Mouse (Mus musculus) lung, embryonic 14.5 days (tissue): Measurements from ENCODE around the gene Efna1. TPM values are rescaled to one million over a fixed set of nuclear protein-coding genes. Genes with fewer than 3 reads are reported as not detected.

Experiments
- ATAC-seq: fragments of 200-750 bp; cut with Nextera tagmentation; 2 replicates; pipeline ENCODE4 v1.8.0; 2017; ENCODE audit warnings: mild to moderate bottlenecking, moderate TSS enrichment, moderate library complexity; ENCODE audit not compliant: insufficient read depth
- DNase-seq: peaks from one replicate; pipeline ENCODE4 v3.0.0-alpha.2; 2015
- H3K27ac ChIP-seq: fragments of 300-500 bp; sonication (generic); 2 replicates; pipeline ENCODE4 v1.5.1; 2014; ENCODE audit warnings: low read depth, mild to moderate bottlenecking, moderate library complexity
- H3K27me3 ChIP-seq: fragments of 300-500 bp; sonication (generic); 2 replicates; pipeline ENCODE4 v1.6.1; 2014; ENCODE audit warnings: low read length, control low read depth; ENCODE audit not compliant: insufficient read depth
- H3K36me3 ChIP-seq: fragments of 300-500 bp; sonication (generic); 2 replicates; pipeline ENCODE4 v1.6.1; 2014; ENCODE audit warnings: control low read depth; ENCODE audit not compliant: insufficient read depth
- H3K4me1 ChIP-seq: fragments of 300-500 bp; sonication (generic); 2 replicates; pipeline ENCODE4 v1.6.1; 2014; ENCODE audit warnings: antibody characterized with exemption, control low read depth; ENCODE audit not compliant: insufficient read depth
- H3K4me2 ChIP-seq: fragments of 300-500 bp; sonication (generic); 2 replicates; pipeline ENCODE4 v1.6.1; 2014; ENCODE audit warnings: mild to moderate bottlenecking
- H3K4me3 ChIP-seq: fragments of 300-500 bp; sonication (generic); 2 replicates; pipeline ENCODE4 v1.5.1; 2014; ENCODE audit warnings: low read depth, low read length
- H3K9ac ChIP-seq: fragments of 300-500 bp; sonication (generic); 2 replicates; pipeline ENCODE4 v1.6.1; 2014
- H3K9me3 ChIP-seq: fragments of 300-500 bp; sonication (generic); 2 replicates; pipeline ENCODE4 v1.6.1; 2016; ENCODE audit warnings: low read depth, low read length, control low read depth
- CTCF ChIP-seq: IDR thresholded peaks from 2 replicates; pipeline ENCODE4 v1.5.1; 2016; ENCODE audit warnings: antibody characterized with exemption, low read depth
- WGBS: fragments of 180-500 bp; shearing (Covaris S2); extraction: QIAGEN DNeasy Blood & Tissue Kit; methylation state at CpG from one replicate; pipeline ENCODE4 v1.1.7; 2014; 5-methylcytosine and 5-hydroxymethylcytosine counted together
- polyA plus RNA-seq: library from polyadenylated mRNA; unstranded; fragments of >200 nt; fragmentation: Nextera tagmentation; extraction: Ambion mirVana; gene quantifications from 2 replicates; pipeline ENCODE4 v1.2.1, GENCODE M21; 2014

Gene Efna1
- polyA plus RNA-seq, 1 experiment from 2014 or later: 68.3 TPM

- DNase-seq (no peak), ATAC-seq (no peak)
- WGBS: 13% methylated on average over 8 of the region's 8 CpGs
- peaks cover 15% of the 10 kb centered on the region for H3K36me3 ChIP-seq
- H3K4me3 ChIP-seq: peak overlapping the region; percentile 61
- peak overlapping the region; percentile 92 for H3K4me2 ChIP-seq
- peak overlapping the region; percentile 74 for H3K9ac ChIP-seq
- H3K27ac ChIP-seq: peak overlapping the region; percentile 94
- peaks cover 18% of the 10 kb centered on the region for H3K27me3 ChIP-seq
- TF ChIP-seq CTCF: no peak
- peaks cover 9% of the 10 kb centered on the region; the same call in 1 of the 2 replicates for H3K4me1 ChIP-seq
- no peaks in the 10 kb centered on the region for H3K9me3 ChIP-seq
Measured at GRCm38 (mm10) chr3:89278643-89279042, 2.3 kb downstream of the Efna1 start.

GRCm38 (mm10) chr3:89278107-89278506, 2.8 kb downstream of the Efna1 start:
- peaks cover 18% of the 10 kb centered on the region for H3K27me3 ChIP-seq
- 48% methylated on average over 7 of the region's 7 CpGs for WGBS
- peaks cover 15% of the 10 kb centered on the region for H3K36me3 ChIP-seq
- H3K9me3 ChIP-seq: no peaks in the 10 kb centered on the region
- H3K4me3 ChIP-seq: peak overlapping the region; percentile 61
- peak overlapping the region; percentile 94 for H3K27ac ChIP-seq
- peaks cover 9% of the 10 kb centered on the region; the same call in 1 of the 2 replicates for H3K4me1 ChIP-seq
- DNase-seq (peak; percentile 51), ATAC-seq (no peak)
- peak overlapping the region; percentile 92 for H3K4me2 ChIP-seq
- no peak for TF ChIP-seq CTCF
- H3K9ac ChIP-seq: peak overlapping the region; percentile 74

- no peaks in the 10 kb centered on the region for H3K9me3 ChIP-seq
- 26% methylated on average over 14 of the region's 14 CpGs for WGBS
- H3K27me3 ChIP-seq: peaks cover 18% of the 10 kb centered on the region
- H3K4me1 ChIP-seq: peaks cover 9% of the 10 kb centered on the region; the same call in 1 of the 2 replicates
- peak overlapping the region; percentile 94 for H3K27ac ChIP-seq
- 0 out of 2 replicates have a peak, but pooled peaks have one; percentile 3 for TF ChIP-seq CTCF
- peak overlapping the region; percentile 92 for H3K4me2 ChIP-seq
- peak overlapping the region; percentile 61 for H3K4me3 ChIP-seq
- H3K9ac ChIP-seq: peak overlapping the region; percentile 74
- DNase-seq (peak; percentile 63), ATAC-seq (no peak)
- H3K36me3 ChIP-seq: peaks cover 16% of the 10 kb centered on the region
Measured at GRCm38 (mm10) chr3:89277281-89278021, 3.5 kb downstream of the Efna1 start.

- ATAC-seq (no peak), DNase-seq (no peak)
- Histone ChIP-seq H3K9me3 (no peaks in the 10 kb centered on the region), H3K27ac (no peak overlapping the region), H3K4me3 (no peak overlapping the region), H3K36me3 (peaks cover 28% of the 10 kb centered on the region), H3K27me3 (peaks cover 11% of the 10 kb centered on the region), H3K4me2 (no peak overlapping the region), H3K9ac (no peak overlapping the region), H3K4me1 (peaks cover 11% of the 10 kb centered on the region; the same call in 1 of the 2 replicates)
- WGBS: 88% methylated on average over 13 of the region's 13 CpGs
- TF ChIP-seq CTCF: no peak
Measured at GRCm38 (mm10) chr3:89276061-89276460, 4.9 kb downstream of the Efna1 start.

- no peak overlapping the region for H3K9ac ChIP-seq
- H3K4me1 ChIP-seq: peaks cover 16% of the 10 kb centered on the region
- ATAC-seq (no peak), DNase-seq (peak; percentile 58)
- WGBS: 61% methylated on average over 6 of the region's 6 CpGs
- H3K4me3 ChIP-seq: no peak overlapping the region
- peaks cover 43% of the 10 kb centered on the region for H3K36me3 ChIP-seq
- no peak overlapping the region for H3K4me2 ChIP-seq
- no peaks in the 10 kb centered on the region for H3K9me3 ChIP-seq
- no peak for TF ChIP-seq CTCF
- no peak overlapping the region for H3K27ac ChIP-seq
- H3K27me3 ChIP-seq: no peaks in the 10 kb centered on the region
Measured at GRCm38 (mm10) chr3:89271760-89272159, 9.2 kb downstream of the Efna1 start.

- Histone ChIP-seq H3K4me1 (peaks cover 13% of the 10 kb centered on the region), H3K4me2 (peak overlapping the region; percentile 77), H3K27me3 (no peaks in the 10 kb centered on the region), H3K27ac (peak overlapping the region; percentile 89), H3K36me3 (peaks cover 39% of the 10 kb centered on the region), H3K9ac (peak overlapping the region; percentile 69), H3K9me3 (no peaks in the 10 kb centered on the region), H3K4me3 (peak overlapping the region; percentile 55)
- DNase-seq (peak; percentile 21), ATAC-seq (no peak)
- 61% methylated on average over 6 of the region's 6 CpGs for WGBS
- TF ChIP-seq CTCF: no peak
Measured at GRCm38 (mm10) chr3:89270891-89271290, 10.1 kb downstream of the Efna1 start.

- peak; percentile 45 for ATAC-seq
- Histone ChIP-seq H3K27me3 (no peaks in the 10 kb centered on the region), H3K36me3 (peaks cover 32% of the 10 kb centered on the region), H3K4me3 (peak within 1 kb of the TSS; percentile 55), H3K4me2 (peak within 1 kb of the TSS; percentile 77), H3K4me1 (peaks cover 13% of the 10 kb centered on the region), H3K27ac (peak within 1 kb of the TSS; percentile 89), H3K9ac (peak within 1 kb of the TSS; percentile 69), H3K9me3 (no peaks in the 10 kb centered on the region)
- peak; percentile 87 for DNase-seq
- 2% methylated on average over 39 of the region's 39 CpGs for WGBS
- peak; percentile 53 for TF ChIP-seq CTCF
Measured at GRCm38 (mm10) chr3:89270051-89270755, 10.7 kb downstream of the Efna1 start, which contains the start of gene Slc50a1. Gene Slc50a1, minus strand, starts transcription at chr3:89270570.
